ENCODE assay signal across 10 mouse cellular contexts in the genomic region with DNA sequence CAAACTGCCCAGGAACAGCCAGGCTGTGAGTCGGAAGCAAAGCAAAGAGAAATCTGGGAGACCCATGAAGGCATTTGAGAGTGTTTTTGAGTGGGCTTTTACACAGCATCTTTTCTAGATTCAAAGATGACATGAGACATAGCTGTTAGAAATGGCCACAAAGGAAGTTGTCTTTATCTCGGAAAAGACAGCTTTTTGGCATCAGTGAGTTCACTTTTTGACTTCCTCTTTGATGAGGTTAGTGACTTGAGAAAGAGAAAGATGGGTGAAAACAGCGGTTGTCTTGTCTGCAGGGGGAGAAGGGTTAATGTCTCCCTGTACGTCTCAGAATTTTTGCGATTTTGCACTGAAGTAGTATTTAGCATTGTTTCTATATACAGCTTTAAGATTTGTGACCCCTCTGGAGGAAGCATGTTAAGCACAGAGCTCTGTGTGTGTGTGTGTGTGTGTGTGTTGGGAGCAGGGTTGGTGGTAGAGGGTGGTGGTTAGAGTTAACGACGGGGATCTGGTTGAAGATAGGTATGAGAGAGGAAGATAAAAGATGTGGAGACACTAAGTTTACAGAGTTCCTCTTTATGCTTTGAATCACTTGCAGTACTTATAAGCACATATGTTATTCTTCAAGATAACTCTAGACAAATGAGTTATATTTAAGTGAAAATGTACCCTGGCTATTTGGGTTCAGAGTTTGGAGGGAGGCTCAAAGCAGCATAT. TPM values are rescaled to one million over a fixed set of nuclear protein-coding genes. Genes with fewer than 3 reads are reported as not detected.
DNase-seq lines count a peak whose midpoint lies in the region; ATAC-seq and TF ChIP-seq lines count a peak whose summit lies in the region.
"Had no signal": no experiment of that assay in that cellular context is flagged by ENCODE, and none has a peak within 500 bp of the region (broad histone marks: within the 10 kb centered on the region; RNA-seq: fewer than 3 reads in every experiment).

No protein-coding gene starts in this region.

- H3K9me3 ChIP-seq in heart, embryonic 12.5 days (replicated peaks), result no peaks in the 10 kb centered on the region
- H3K9me3 ChIP-seq in limb, embryonic 14.5 days (ENCODE audit: control insufficient read depth, low read length), result no peaks in the 10 kb centered on the region
- no peaks in the 10 kb centered on the region for H3K9me3 ChIP-seq in stomach, embryonic 15.5 days

- no peak for DNase-seq in heart, adult 8-10 months (ENCODE audit: low spot score)
- no peak for DNase-seq in spleen, adult 2 months (ENCODE audit: low read depth in 1 of 2, low spot score in 2 of 2)
- no peak for DNase-seq in spleen, adult 12 weeks (ENCODE audit: low spot score)
- DNase-seq in limb, embryonic 14.5 days (ENCODE audit: low spot score), result no peak
- DNase-seq in T-cell, adult 2 months (ENCODE audit: low spot score), result no peak
- DNase-seq in spleen, adult 18-20 months, result no peak
- DNase-seq: adrenal gland, adult 2 months; kidney, postnatal 25 days had no signal

- H3K4me2 ChIP-seq in heart, embryonic 12.5 days, result peak overlapping the region; percentile 84
- peak overlapping the region; percentile 70; the same call in 1 of the 2 replicates for H3K4me2 ChIP-seq in limb, embryonic 14.5 days (replicated peaks; ENCODE audit: low read depth, low read length, severe bottlenecking)
- peak overlapping the region; percentile 88 for H3K4me2 ChIP-seq in stomach, embryonic 15.5 days

- peaks cover 10% of the 10 kb centered on the region; the same call in 1 of the 2 replicates for H3K27me3 ChIP-seq in heart, embryonic 12.5 days (replicated peaks)
- H3K27me3 ChIP-seq in spleen, adult 2 months (ENCODE audit: control insufficient read depth, insufficient read depth, low read length), result peaks cover 4% of the 10 kb centered on the region; the same call in 1 of the 2 replicates
- no peaks in the 10 kb centered on the region for H3K27me3 ChIP-seq in limb, embryonic 14.5 days (ENCODE audit: control insufficient read depth, insufficient read depth, low read length)
- no peaks in the 10 kb centered on the region; the same call in 1 of the 2 replicates for H3K27me3 ChIP-seq in stomach, embryonic 15.5 days (replicated peaks)

- TF ChIP-seq POLR2A in spleen, adult 2 months (IDR thresholded peaks at IDR 0.05; ENCODE audit: low read depth, low read length), result no peak
- TF ChIP-seq POLR2A in limb, embryonic 14.5 days (IDR thresholded peaks at IDR 0.05; ENCODE audit: borderline replicate concordance, extremely low read depth, insufficient read depth, insufficient read length), result no peak

- peak overlapping the region; percentile 64 for H3K4me3 ChIP-seq in heart, embryonic 12.5 days
- H3K4me3 ChIP-seq in spleen, adult 2 months (ENCODE audit: extremely low read depth, insufficient read depth, insufficient read length), result peak overlapping the region; percentile 72
- peak overlapping the region; percentile 59 for H3K4me3 ChIP-seq in limb, embryonic 14.5 days (replicated peaks; ENCODE audit: low read length)
- peak overlapping the region; percentile 61 for H3K4me3 ChIP-seq in stomach, embryonic 15.5 days (replicated peaks)

- 0 out of 2 replicates have a peak overlapping the region, but pooled peaks have one; percentile 73 for H3K9ac ChIP-seq in heart, embryonic 12.5 days
- no peak overlapping the region for H3K9ac ChIP-seq in limb, embryonic 14.5 days (ENCODE audit: low read depth, low read length, severe bottlenecking)
- no peak overlapping the region for H3K9ac ChIP-seq in stomach, embryonic 15.5 days

- H3K27ac ChIP-seq in heart, embryonic 12.5 days (ENCODE audit: poor library complexity, severe bottlenecking), result no peak overlapping the region
- H3K27ac ChIP-seq in spleen, adult 2 months (ENCODE audit: insufficient read depth, low read length), result peak overlapping the region; percentile 67
- H3K27ac ChIP-seq in limb, embryonic 14.5 days (replicated peaks; ENCODE audit: low read depth, low read length), result no peak overlapping the region
- H3K27ac ChIP-seq in stomach, embryonic 15.5 days, result no peak overlapping the region

- peaks cover 13% of the 10 kb centered on the region; the same call in 1 of the 2 replicates for H3K4me1 ChIP-seq in heart, embryonic 12.5 days (replicated peaks)
- H3K4me1 ChIP-seq in spleen, adult 2 months (ENCODE audit: control insufficient read depth, insufficient read depth, insufficient read length), result peaks cover 13% of the 10 kb centered on the region; the same call in 1 of the 2 replicates
- H3K4me1 ChIP-seq in limb, embryonic 14.5 days (ENCODE audit: control insufficient read depth, insufficient read depth, low read length), result no peaks in the 10 kb centered on the region
- peaks cover 18% of the 10 kb centered on the region; the same call in 1 of the 2 replicates for H3K4me1 ChIP-seq in stomach, embryonic 15.5 days

- H3K36me3 ChIP-seq in heart, embryonic 12.5 days, result peaks cover 8% of the 10 kb centered on the region; the same call in 1 of the 2 replicates
- no peaks in the 10 kb centered on the region for H3K36me3 ChIP-seq in spleen, adult 2 months (ENCODE audit: control insufficient read depth, insufficient read depth, low read length)
- H3K36me3 ChIP-seq in limb, embryonic 14.5 days (ENCODE audit: control insufficient read depth, insufficient read depth, low read length), result peaks cover 19% of the 10 kb centered on the region
- H3K36me3 ChIP-seq in stomach, embryonic 15.5 days, result no peaks in the 10 kb centered on the region

- WGBS in heart, embryonic 12.5 days, result 71% methylated on average over 7 of the region's 7 CpGs
- WGBS in spleen, adult 2 months, result 12% methylated on average over 7 of the region's 7 CpGs
- WGBS in limb, embryonic 14.5 days, result 73% methylated on average over 7 of the region's 7 CpGs
- 73% methylated on average over 7 of the region's 7 CpGs for WGBS in stomach, embryonic 15.5 days

- TF ChIP-seq CTCF in spleen, adult 2 months (IDR thresholded peaks at IDR 0.05; ENCODE audit: extremely low read depth, insufficient read depth, insufficient read length, insufficient replicate concordance), result no peak

- no peak for ATAC-seq in heart, embryonic 12.5 days (ENCODE audit: insufficient number of reproducible peaks, low FRiP score)
- no peak for ATAC-seq in limb, embryonic 14.5 days (ENCODE audit: low FRiP score, low read depth)
- no peak for ATAC-seq in stomach, embryonic 15.5 days (ENCODE audit: insufficient read depth, low FRiP score, low read depth)

RNA-seq across cellular contexts. Expression of a gene that starts 1.3 kb away (rescaled TPM):
- polyA plus RNA-seq in heart, embryonic 12.5 days (2016; fragmentation: Nextera tagmentation; extraction: Ambion mirVana), result 3.0 and 4.9 TPM in 2 replicates
- total RNA-seq in heart, adult 8-10 months (2022), result 1 to 10 TPM in 2 of 4 experiments, under 1 TPM in 2; 0.72 to 3.4 (median 1.0) TPM
- 9.2 and 11.2 TPM in 2 replicates for polyA plus RNA-seq in spleen, adult 2 months (2012; rRNA removed)
- polyA plus RNA-seq in limb, embryonic 14.5 days (2012; rRNA removed), result 10.6 and 11.2 TPM in 2 replicates
- 13.7 and 14.7 TPM in 2 replicates for polyA plus RNA-seq in limb, embryonic 14.5 days (2014; fragmentation: Nextera tagmentation; extraction: Ambion mirVana)
- 10.4 and 14.2 TPM in 2 replicates for polyA plus RNA-seq in stomach, embryonic 15.5 days (2015; fragmentation: Nextera tagmentation; extraction: Ambion mirVana)

RNA-seq across cellular contexts. Expression of a gene that starts 29.3 kb away (rescaled TPM):
- polyA plus RNA-seq in heart, embryonic 12.5 days (2016; fragmentation: Nextera tagmentation; extraction: Ambion mirVana), result 123 TPM in 2 replicates
- total RNA-seq in heart, adult 8-10 months (2022), result 10 to 100 TPM; 40.5 to 55.1 (median 51.2) TPM
- 14.2 and 18.3 TPM in 2 replicates for polyA plus RNA-seq in spleen, adult 2 months (2012; rRNA removed)
- 295 and 361 TPM in 2 replicates for polyA plus RNA-seq in limb, embryonic 14.5 days (2012; rRNA removed)
- 338 and 372 TPM in 2 replicates for polyA plus RNA-seq in limb, embryonic 14.5 days (2014; fragmentation: Nextera tagmentation; extraction: Ambion mirVana)
- polyA plus RNA-seq in stomach, embryonic 15.5 days (2015; fragmentation: Nextera tagmentation; extraction: Ambion mirVana), result 159 and 169 TPM in 2 replicates

RNA-seq across cellular contexts. Expression of a gene that starts 44.8 kb away (rescaled TPM):
- polyA plus RNA-seq in heart, embryonic 12.5 days (2016; fragmentation: Nextera tagmentation; extraction: Ambion mirVana), result 0.23 and 0.26 TPM in 2 replicates
- not detected for total RNA-seq in heart, adult 8-10 months (2022)
- 0.14 and 0.49 TPM in 2 replicates for polyA plus RNA-seq in spleen, adult 2 months (2012; rRNA removed)
- polyA plus RNA-seq in limb, embryonic 14.5 days (2012; rRNA removed), result 23.8 and 34.3 TPM in 2 replicates
- polyA plus RNA-seq in limb, embryonic 14.5 days (2014; fragmentation: Nextera tagmentation; extraction: Ambion mirVana), result 35.8 and 52.5 TPM in 2 replicates
- 3.8 and 7.5 TPM in 2 replicates for polyA plus RNA-seq in stomach, embryonic 15.5 days (2015; fragmentation: Nextera tagmentation; extraction: Ambion mirVana)
- polyA plus RNA-seq: adrenal gland, adult 2 months had no signal
